Mouse (Mus musculus) MEL (cell line): ENCODE measurements around the gene Naa80. TPM values are rescaled to one million over a fixed set of nuclear protein-coding genes. Genes with fewer than 3 reads are reported as not detected.

Experiments used
- DNase-seq: peaks from one replicate; pipeline ENCODE4 v3.0.0; 2011; ENCODE audit warnings: low read depth, low spot score
- H3K27ac ChIP-seq: 2 replicates; pipeline ENCODE4 v1.5.1; 2012; ENCODE audit warnings: low read depth, mild to moderate bottlenecking, control low read depth, low read length, moderate library complexity; ENCODE audit not compliant: control insufficient read depth
- H3K27me3 ChIP-seq, 2 experiments: fragments of 150-350 bp in 1 of 2; sonication (generic) in 1 of 2; 2 replicates each; pipeline ENCODE4 v1.6.1; 2012; ENCODE audit warnings: low read length in 2 of 2, mild to moderate bottlenecking in 2 of 2, improper control_type of control experiment in 1 of 2, moderate library complexity in 1 of 2; ENCODE audit not compliant: insufficient read depth in 2 of 2, control insufficient read depth in 1 of 2
- H3K36me3 ChIP-seq, 2 experiments: 2 replicates each; pipeline ENCODE4 v1.6.1; 2012 to 2014; ENCODE audit warnings: low read length in 2 of 2, improper control_type of control experiment in 1 of 2, inconsistent platforms in 1 of 2, mild to moderate bottlenecking in 1 of 2; ENCODE audit not compliant: insufficient read depth in 2 of 2, control insufficient read depth in 1 of 2
- H3K4me1 ChIP-seq, 2 experiments: fragments of 150-350 bp in 1 of 2; sonication (generic) in 1 of 2; 2 replicates each; pipeline ENCODE4 v1.6.1; 2012; ENCODE audit warnings: low read length in 2 of 2, improper control_type of control experiment in 1 of 2, mild to moderate bottlenecking in 1 of 2; ENCODE audit not compliant: insufficient read depth in 2 of 2, control insufficient read depth in 1 of 2
- H3K4me3 ChIP-seq, 2 experiments: fragments of 150-350 bp in 1 of 2; sonication (generic) in 1 of 2; 2 replicates each; pipeline ENCODE4 v1.5.1; 2012; ENCODE audit warnings: low read depth in 2 of 2, low read length in 2 of 2, mild to moderate bottlenecking in 2 of 2, moderate library complexity in 2 of 2, control low read depth in 1 of 2, improper control_type of control experiment in 1 of 2; ENCODE audit not compliant: control insufficient read depth in 1 of 2, insufficient read depth in 1 of 2
- H3K79me2 ChIP-seq: 2 replicates; pipeline ENCODE4 v1.6.1; 2012; ENCODE audit warnings: mild to moderate bottlenecking, low read length, moderate library complexity; ENCODE audit not compliant: control insufficient read depth, poor library complexity, insufficient read depth
- H3K9ac ChIP-seq: 2 replicates; pipeline ENCODE4 v1.6.1; 2012; ENCODE audit warnings: low read depth, mild to moderate bottlenecking, control low read depth, low read length, moderate library complexity; ENCODE audit not compliant: control insufficient read depth, poor library complexity, severe bottlenecking
- H3K9me3 ChIP-seq: fragments of 150-350 bp; sonication (generic); replicated peaks from 2 replicates; pipeline ENCODE4 v1.6.1; 2012; ENCODE audit warnings: mild to moderate bottlenecking, low read length, improper control_type of control experiment, moderate library complexity; ENCODE audit not compliant: insufficient read depth
- BHLHE40 ChIP-seq: IDR thresholded peaks from 2 replicates; pipeline ENCODE4 v1.6.1; 2012; ENCODE audit warnings: low read depth, mild to moderate bottlenecking, inconsistent platforms, low read length, improper control_type of control experiment, borderline replicate concordance
- CHD2 ChIP-seq: IDR thresholded peaks from 2 replicates; pipeline ENCODE4 v1.6.1; 2011; ENCODE audit warnings: low read length, improper control_type of control experiment
- CTCF ChIP-seq, 3 experiments: IDR thresholded peaks in 2 of 3; conservative IDR thresholded peaks in 1 of 3; 2 replicates each; pipeline ENCODE4 v1.5.1; 2011 to 2012; ENCODE audit warnings: low read length in 3 of 3, low read depth in 2 of 3, mild to moderate bottlenecking in 2 of 3, improper control_type of control experiment in 1 of 3, inconsistent platforms in 1 of 3, mixed read lengths in 1 of 3, moderate library complexity in 1 of 3; ENCODE audit not compliant: control insufficient read depth in 1 of 3, insufficient read depth in 1 of 3, poor library complexity in 1 of 3, severe bottlenecking in 1 of 3
- E2F4 ChIP-seq: IDR thresholded peaks from 2 replicates; pipeline ENCODE4 v1.6.1; 2011; ENCODE audit warnings: low read depth, low read length, improper control_type of control experiment, borderline replicate concordance
- ELF1 ChIP-seq: IDR thresholded peaks from 2 replicates; pipeline ENCODE4 v1.6.1; 2014; ENCODE audit warnings: low read depth, mild to moderate bottlenecking, inconsistent platforms, low read length, improper control_type of control experiment, moderate library complexity
- EP300 ChIP-seq, 2 experiments: IDR thresholded peaks; 2 replicates each; pipeline ENCODE4 v1.6.1; 2011; ENCODE audit warnings: improper control_type of control experiment in 2 of 2, low read length in 2 of 2, low read depth in 1 of 2, mild to moderate bottlenecking in 1 of 2
- ETS1 ChIP-seq: IDR thresholded peaks from 2 replicates; pipeline ENCODE4 v1.6.1; 2012; ENCODE audit warnings: low read depth, mild to moderate bottlenecking, inconsistent platforms, low read length, improper control_type of control experiment, moderate library complexity
- GABPA ChIP-seq: IDR thresholded peaks from 2 replicates; pipeline ENCODE4 v1.6.1; 2012; ENCODE audit warnings: low read depth, mild to moderate bottlenecking, inconsistent platforms, low read length, improper control_type of control experiment, moderate library complexity
- GATA1 ChIP-seq: IDR thresholded peaks from 2 replicates; pipeline ENCODE4 v1.6.1; 2011; ENCODE audit warnings: low read depth, low read length, improper control_type of control experiment
- HCFC1 ChIP-seq: IDR thresholded peaks from 2 replicates; pipeline ENCODE4 v1.6.1; 2012; ENCODE audit warnings: low read depth, mild to moderate bottlenecking, inconsistent platforms, low read length, improper control_type of control experiment, moderate library complexity
- KAT2A ChIP-seq: conservative IDR thresholded peaks from 2 replicates; pipeline ENCODE4 v1.6.1; 2012; ENCODE audit warnings: low read depth, low read length, improper control_type of control experiment, inconsistent platforms
- MAX ChIP-seq: IDR thresholded peaks from 2 replicates; pipeline ENCODE4 v1.6.1; 2011; ENCODE audit warnings: low read length, improper control_type of control experiment
- MAZ ChIP-seq: IDR thresholded peaks from 2 replicates; pipeline ENCODE4 v1.6.1; 2012; ENCODE audit warnings: low read depth, mild to moderate bottlenecking, inconsistent platforms, low read length, improper control_type of control experiment
- MEF2A ChIP-seq: IDR thresholded peaks from 2 replicates; pipeline ENCODE4 v1.6.1; 2014; ENCODE audit warnings: low read depth, mild to moderate bottlenecking, inconsistent platforms, low read length, improper control_type of control experiment; ENCODE audit not compliant: poor library complexity, insufficient replicate concordance, severe bottlenecking; ENCODE audit errors: extremely low read depth
- MXI1 ChIP-seq: IDR thresholded peaks from 2 replicates; pipeline ENCODE4 v1.6.1; 2011; ENCODE audit warnings: mild to moderate bottlenecking, low read depth, low read length, improper control_type of control experiment
- MYB ChIP-seq: IDR thresholded peaks from 2 replicates; pipeline ENCODE4 v1.6.1; 2011; ENCODE audit warnings: mild to moderate bottlenecking, low read depth, low read length, improper control_type of control experiment
- MYC ChIP-seq: IDR thresholded peaks from 2 replicates; pipeline ENCODE4 v1.6.1; 2011; ENCODE audit warnings: low read depth, mild to moderate bottlenecking, low read length, improper control_type of control experiment, moderate library complexity
- POLR2A ChIP-seq, 2 experiments: IDR thresholded peaks; 2 replicates each; pipeline ENCODE4 v1.6.1; 2011 to 2012; ENCODE audit warnings: low read length in 2 of 2, mild to moderate bottlenecking in 2 of 2, control low read depth in 1 of 2, improper control_type of control experiment in 1 of 2, low read depth in 1 of 2, moderate library complexity in 1 of 2; ENCODE audit not compliant: control insufficient read depth in 1 of 2, insufficient read depth in 1 of 2, poor library complexity in 1 of 2
- POLR2AphosphoS2 ChIP-seq: IDR thresholded peaks from 2 replicates; pipeline ENCODE4 v1.6.1; 2011; ENCODE audit warnings: low read length, improper control_type of control experiment
- RCOR1 ChIP-seq: IDR thresholded peaks from 2 replicates; pipeline ENCODE4 v1.6.1; 2012; ENCODE audit warnings: low read depth, mild to moderate bottlenecking, inconsistent platforms, low read length, improper control_type of control experiment
- SIN3A ChIP-seq: IDR thresholded peaks from 2 replicates; pipeline ENCODE4 v1.6.1; 2012; ENCODE audit warnings: low read length, improper control_type of control experiment, inconsistent platforms
- SMC3 ChIP-seq: IDR thresholded peaks from 2 replicates; pipeline ENCODE4 v1.6.1; 2011; ENCODE audit warnings: low read depth, low read length, improper control_type of control experiment
- TAL1 ChIP-seq: IDR thresholded peaks from 2 replicates; pipeline ENCODE4 v1.6.1; 2012; ENCODE audit warnings: mild to moderate bottlenecking, inconsistent platforms, low read length, moderate library complexity, mixed read lengths
- TBP ChIP-seq: IDR thresholded peaks from 2 replicates; pipeline ENCODE4 v1.8.0; 2011; ENCODE audit warnings: low read depth, low read length, improper control_type of control experiment
- TCF12 ChIP-seq: IDR thresholded peaks from 2 replicates; pipeline ENCODE4 v1.6.1; 2014; ENCODE audit warnings: low read depth, mild to moderate bottlenecking, inconsistent platforms, low read length, improper control_type of control experiment, moderate library complexity
- USF1 ChIP-seq: IDR thresholded peaks from 2 replicates; pipeline ENCODE4 v1.6.1; 2014; ENCODE audit warnings: low read depth, mild to moderate bottlenecking, inconsistent platforms, low read length, improper control_type of control experiment, moderate library complexity
- ZC3H11A ChIP-seq: IDR thresholded peaks from 2 replicates; pipeline ENCODE4 v1.6.1; 2012; ENCODE audit warnings: low read depth, mild to moderate bottlenecking, inconsistent platforms, low read length, improper control_type of control experiment
- ZKSCAN1 ChIP-seq: IDR thresholded peaks from 2 replicates; pipeline ENCODE4 v1.6.1; 2012; ENCODE audit warnings: low read depth, mild to moderate bottlenecking, inconsistent platforms, low read length, improper control_type of control experiment, moderate library complexity
- ZMIZ1 ChIP-seq: IDR thresholded peaks from 2 replicates; pipeline ENCODE4 v1.6.1; 2012; ENCODE audit warnings: low read depth, mild to moderate bottlenecking, inconsistent platforms, low read length, improper control_type of control experiment, moderate library complexity
- ZNF384 ChIP-seq: IDR thresholded peaks from 2 replicates; pipeline ENCODE4 v1.6.1; 2012; ENCODE audit warnings: low read depth, mild to moderate bottlenecking, inconsistent platforms, low read length, improper control_type of control experiment
- polyA plus RNA-seq, 2 experiments: library from polyadenylated mRNA; stranded (reverse) in 1 of 2; unstranded in 1 of 2; fragments of >175 nt in 1 of 2; fragments of >200 nt in 1 of 2; gene quantifications; 2 replicates each; pipeline versions ENCODE4 v1.2.1 to v1.2.4; 2012; ENCODE audit warnings: low replicate concordance in 2 of 2, low read depth in 1 of 2; ENCODE audit not compliant: insufficient read length in 2 of 2, insufficient read depth in 1 of 2, missing spikeins in 1 of 2
- total RNA-seq: library from RNA; depleted of rRNA; stranded (reverse); fragments of 300-350 nt; gene quantifications from 2 replicates; pipeline ENCODE4 v1.2.3, GENCODE M21; 2012

Naa80 gene
- total and polyA plus RNA-seq, 3 experiments = 14.3 to 74.0 TPM; not detected in 1

- Histone ChIP-seq H3K9ac (no peak overlapping the region), H3K9me3 (no peaks in the 10 kb centered on the region), H3K79me2 (no peaks in the 10 kb centered on the region; the same call in 1 of the 2 replicates), H3K27me3 (no peaks in the 10 kb centered on the region), H3K27ac (no peak overlapping the region), H3K4me1 (peaks cover 0 to 16% of the 10 kb centered on the region in 2 experiments; a peak in 2 of 4 replicates), H3K36me3 (peaks cover 0 to 6% of the 10 kb centered on the region in 2 experiments; a peak in 2 of 4 replicates), H3K4me3 (no peak overlapping the region)
- no peak for DNase-seq
- no peak for TF ChIP-seq SIN3A
- TF ChIP-seq GABPA = no peak
- no peak for TF ChIP-seq KAT2A
- TF ChIP-seq TCF12 = no peak
- no peak for TF ChIP-seq POLR2A (IDR thresholded peaks at IDR 0.05; ENCODE audit: control insufficient read depth in 1 of 2, insufficient read depth in 1 of 2, low read depth in 1 of 2, low read length in 2 of 2, poor library complexity in 1 of 2)
- no peak for TF ChIP-seq EP300 (IDR thresholded peaks at IDR 0.05; ENCODE audit: low read depth in 1 of 2, low read length in 2 of 2)
- no peak for TF ChIP-seq ETS1
- TF ChIP-seq HCFC1 = no peak
- TF ChIP-seq MEF2A = no peak
- TF ChIP-seq ZC3H11A = no peak
- TF ChIP-seq BHLHE40 = no peak
- no peak for TF ChIP-seq MYB
- TF ChIP-seq MXI1 = no peak
- TF ChIP-seq POLR2AphosphoS2 = no peak
- no peak for TF ChIP-seq E2F4
- TF ChIP-seq MAX = no peak
- no peak for TF ChIP-seq TAL1
- TF ChIP-seq USF1 = no peak
- TF ChIP-seq MAZ = no peak
- no peak for TF ChIP-seq GATA1
Observed at GRCm38 (mm10) chr9:107601275-107601674, 22.6 kb downstream of the Naa80 start.

GRCm38 (mm10) chr9:107602068-107602648, 23.5 kb downstream of the Naa80 start:
- H3K9ac ChIP-seq = peak overlapping the region; percentile 63
- no peaks in the 10 kb centered on the region for H3K27me3 ChIP-seq
- peak; percentile 90 for DNase-seq
- H3K79me2 ChIP-seq = no peaks in the 10 kb centered on the region; the same call in 1 of the 2 replicates
- H3K36me3 ChIP-seq = peaks cover 0 to 6% of the 10 kb centered on the region in 2 experiments; a peak in 2 of 4 replicates
- peaks cover 0 to 15% of the 10 kb centered on the region in 2 experiments; a peak in 2 of 4 replicates for H3K4me1 ChIP-seq
- peak overlapping the region; percentile 51 to 62 for H3K4me3 ChIP-seq
- H3K9me3 ChIP-seq = no peaks in the 10 kb centered on the region
- H3K27ac ChIP-seq = peak overlapping the region; percentile 64
- TF ChIP-seq MXI1 (peak; percentile 44), ELF1 (peak; percentile 50; the same call in 1 of the 2 replicates), ZNF384 (0 out of 2 replicates have a peak, but pooled peaks have one; percentile 18), ZMIZ1 (no peak), MAZ (no peak; the same call in 1 of the 2 replicates), MYC (peak; percentile 53; the same call in 1 of the 2 replicates), GATA1 (peak; percentile 83), RCOR1 (0 out of 2 replicates have a peak, but pooled peaks have one; percentile 6), SMC3 (peak; percentile 90), CHD2 (no peak), ETS1 (0 out of 2 replicates have a peak, but pooled peaks have one; percentile 22), MEF2A (peak; percentile 72; the same call in 1 of the 2 replicates), TCF12 (no peak), ZC3H11A (peak; percentile 93), CTCF (IDR thresholded peaks at IDR 0.05 in 2 of 3, conservative IDR thresholded peaks at IDR 0.05 in 1 of 3; ENCODE audit: control insufficient read depth in 1 of 3, insufficient read depth in 1 of 3, low read depth in 2 of 3, low read length in 3 of 3, poor library complexity in 1 of 3, severe bottlenecking in 1 of 3) (peak; percentile 95 to 99 (median 97)), HCFC1 (peak; percentile 47; the same call in 1 of the 2 replicates), TBP (peak; percentile 39; the same call in 1 of the 2 replicates), MAX (0 out of 2 replicates have a peak, but pooled peaks have one; percentile 31), ZKSCAN1 (no peak)
